Mouse (Mus musculus): Measurements from ENCODE around the gene B020031M17Rik. TPM values are rescaled to one million over a fixed set of nuclear protein-coding genes. Genes with fewer than 3 reads are reported as not detected.

B020031M17Rik gene
- polyA plus RNA-seq, 1 experiment from 2014 or later, result not detected

Other genes with a start within 250 kb of the B020031M17Rik start
- 1.3 and 1.7 TPM in 2 replicates for gene Nim1k, start 194.9 kb downstream of the B020031M17Rik start, polyA plus RNA-seq (2014; fragmentation: Nextera tagmentation; extraction: Ambion mirVana)
- gene Zfp131, start 159.9 kb downstream of the B020031M17Rik start, polyA plus RNA-seq (2014; fragmentation: Nextera tagmentation; extraction: Ambion mirVana), result 40.6 and 42.4 TPM in 2 replicates
- gene AF067063, start 120.6 kb downstream of the B020031M17Rik start, polyA plus RNA-seq (2014; fragmentation: Nextera tagmentation; extraction: Ambion mirVana), result not detected in 2 replicates
- gene D13Ertd608e, start 114.8 kb downstream of the B020031M17Rik start, polyA plus RNA-seq (2014; fragmentation: Nextera tagmentation; extraction: Ambion mirVana), result not detected in 2 replicates
- not detected in 2 replicates for gene Tcstv1, start 56.0 kb downstream of the B020031M17Rik start, polyA plus RNA-seq (2014; fragmentation: Nextera tagmentation; extraction: Ambion mirVana)
- not detected in 2 replicates for gene Gm21761, start 21.5 kb downstream of the B020031M17Rik start, polyA plus RNA-seq (2014; fragmentation: Nextera tagmentation; extraction: Ambion mirVana)
- not detected in 2 replicates for gene Gm36079, start 76.2 kb upstream of the B020031M17Rik start, polyA plus RNA-seq (2014; fragmentation: Nextera tagmentation; extraction: Ambion mirVana)
- gene Gm21188, start 101.4 kb upstream of the B020031M17Rik start, polyA plus RNA-seq (2014; fragmentation: Nextera tagmentation; extraction: Ambion mirVana), result not detected in 2 replicates
- gene Gm20767, start 189.4 kb upstream of the B020031M17Rik start, polyA plus RNA-seq (2014; fragmentation: Nextera tagmentation; extraction: Ambion mirVana), result not detected in 2 replicates
- gene Gm21818, start 221.6 kb upstream of the B020031M17Rik start, polyA plus RNA-seq (2014; fragmentation: Nextera tagmentation; extraction: Ambion mirVana), result not detected in 2 replicates

All from neural tube, embryonic 11.5 days (tissue).